Mouse (Mus musculus) heart, embryonic 11.5 days (tissue): ENCODE data around the gene Muc3. TPM values are rescaled to one million over a fixed set of nuclear protein-coding genes. Genes with fewer than 3 reads are reported as not detected.
A peak's percentile ranks its signal among the peaks of the same experiment; 100 is the strongest.

Experiments
- ATAC-seq: fragments of 200-750 bp; cut with Nextera tagmentation; replicated peaks from 2 replicates; pipeline ENCODE4 v1.8.0; 2017; ENCODE audit warnings: moderate library complexity; ENCODE audit not compliant: insufficient number of reproducible peaks, low FRiP score, low TSS enrichment
- H3K27ac ChIP-seq: fragments of 300-500 bp; sonication (generic); 2 replicates; pipeline ENCODE4 v1.5.1; 2014; ENCODE audit warnings: mild to moderate bottlenecking, low read depth, low read length
- H3K27me3 ChIP-seq: fragments of 300-500 bp; sonication (generic); 2 replicates; pipeline ENCODE4 v1.6.1; 2014; ENCODE audit warnings: mild to moderate bottlenecking, low read length, mixed read lengths; ENCODE audit not compliant: control insufficient read depth, insufficient read depth
- H3K36me3 ChIP-seq: fragments of 300-500 bp; sonication (generic); 2 replicates; pipeline ENCODE4 v1.6.1; 2014; ENCODE audit warnings: mild to moderate bottlenecking, low read length, moderate library complexity, mixed read lengths; ENCODE audit not compliant: control insufficient read depth, insufficient read depth
- H3K4me1 ChIP-seq: fragments of 300-500 bp; sonication (generic); 2 replicates; pipeline ENCODE4 v1.6.1; 2014; ENCODE audit warnings: low read length; ENCODE audit not compliant: control insufficient read depth, insufficient read depth
- H3K4me2 ChIP-seq: fragments of 300-500 bp; sonication (generic); 2 replicates; pipeline ENCODE4 v1.6.1; 2014; ENCODE audit warnings: mild to moderate bottlenecking, moderate library complexity
- H3K4me3 ChIP-seq: fragments of 300-500 bp; sonication (generic); 2 replicates; pipeline ENCODE4 v1.5.1; 2014; ENCODE audit warnings: low read depth, low read length
- H3K9ac ChIP-seq: fragments of 300-500 bp; sonication (generic); 2 replicates; pipeline ENCODE4 v1.6.1; 2014; ENCODE audit warnings: mild to moderate bottlenecking, low read depth, low read length, moderate library complexity
- H3K9me3 ChIP-seq: fragments of 300-500 bp; sonication (generic); replicated peaks from 2 replicates; pipeline ENCODE4 v1.6.1; 2016; ENCODE audit warnings: low read length; ENCODE audit not compliant: control insufficient read depth
- WGBS: fragments of 180-500 bp; shearing (Covaris S2); extraction: QIAGEN DNeasy Blood & Tissue Kit; methylation state at CpG from one replicate; pipeline ENCODE4 v1.1.7; 2014; ENCODE audit not compliant: insufficient replicate concordance; 5-methylcytosine and 5-hydroxymethylcytosine counted together
- polyA plus RNA-seq: library from polyadenylated mRNA; unstranded; fragments of >200 nt; fragmentation: Nextera tagmentation; extraction: Ambion mirVana; gene quantifications from 2 replicates; pipeline ENCODE4 v1.2.1, GENCODE M21; 2014

Gene Muc3
- polyA plus RNA-seq, 1 experiment from 2014 or later, result not detected

GRCm38 (mm10) chr5:137116987-137117386 is 32.1 kb downstream of the Muc3 start:
- Histone ChIP-seq H3K27me3 (no peaks in the 10 kb centered on the region), H3K9me3 (no peaks in the 10 kb centered on the region), H3K4me1 (peaks cover 12% of the 10 kb centered on the region), H3K36me3 (peaks cover 21% of the 10 kb centered on the region), H3K4me3 (no peak overlapping the region), H3K9ac (no peak overlapping the region), H3K4me2 (peak overlapping the region; percentile 86), H3K27ac (peak overlapping the region; percentile 82)
- no peak for ATAC-seq
- 82% methylated on average over 2 of the region's 2 CpGs for WGBS

- peak within 1 kb of the TSS; percentile 74 for H3K4me3 ChIP-seq
- no peaks in the 10 kb centered on the region for H3K27me3 ChIP-seq
- 3% methylated on average over 29 of the region's 29 CpGs for WGBS
- peak within 1 kb of the TSS; percentile 86 for H3K4me2 ChIP-seq
- peak within 1 kb of the TSS; percentile 82 for H3K27ac ChIP-seq
- H3K9ac ChIP-seq, result peak within 1 kb of the TSS; percentile 91
- peak; percentile 84 for ATAC-seq
- H3K36me3 ChIP-seq, result peaks cover 21% of the 10 kb centered on the region
- H3K9me3 ChIP-seq, result no peaks in the 10 kb centered on the region
- H3K4me1 ChIP-seq, result peaks cover 12% of the 10 kb centered on the region
These were observed 33.0 kb downstream of the Muc3 start, which contains the start of gene Trim56 for GRCm38 (mm10) chr5:137115866-137116847. Gene Trim56, minus strand, starts transcription at chr5:137116209.

GRCm38 (mm10) chr5:137114891-137115561 is 34.1 kb downstream of the Muc3 start:
- Histone ChIP-seq H3K27ac (peak overlapping the region; percentile 82), H3K27me3 (no peaks in the 10 kb centered on the region), H3K4me2 (peak overlapping the region; percentile 86), H3K9ac (peak overlapping the region; percentile 91), H3K9me3 (peaks cover 2% of the 10 kb centered on the region; the same call in 1 of the 2 replicates), H3K36me3 (peaks cover 21% of the 10 kb centered on the region), H3K4me3 (peak overlapping the region; percentile 74), H3K4me1 (peaks cover 12% of the 10 kb centered on the region)
- ATAC-seq, result no peak
- 72% methylated on average over 9 of the region's 9 CpGs for WGBS

GRCm38 (mm10) chr5:137111542-137112408 is 37.3 kb downstream of the Muc3 start:
- Histone ChIP-seq H3K27me3 (no peaks in the 10 kb centered on the region), H3K4me3 (no peak overlapping the region), H3K4me2 (no peak overlapping the region), H3K9ac (no peak overlapping the region), H3K9me3 (peaks cover 2% of the 10 kb centered on the region; the same call in 1 of the 2 replicates), H3K27ac (no peak overlapping the region), H3K36me3 (peaks cover 21% of the 10 kb centered on the region), H3K4me1 (peaks cover 11% of the 10 kb centered on the region)
- WGBS, result 78% methylated on average over 5 of the region's 5 CpGs
- no peak for ATAC-seq

- Histone ChIP-seq H3K36me3 (peaks cover 21% of the 10 kb centered on the region), H3K9me3 (peaks cover 2% of the 10 kb centered on the region; the same call in 1 of the 2 replicates), H3K9ac (no peak overlapping the region), H3K4me1 (peaks cover 6% of the 10 kb centered on the region), H3K4me2 (no peak overlapping the region), H3K4me3 (no peak overlapping the region), H3K27ac (no peak overlapping the region), H3K27me3 (no peaks in the 10 kb centered on the region)
- 83% methylated on average over 12 of the region's 12 CpGs for WGBS
- ATAC-seq, result no peak
These were observed 38.3 kb downstream of the Muc3 start for GRCm38 (mm10) chr5:137110863-137111262.

- peaks cover 2% of the 10 kb centered on the region; the same call in 1 of the 2 replicates for H3K9me3 ChIP-seq
- H3K4me3 ChIP-seq, result no peak overlapping the region
- H3K27me3 ChIP-seq, result no peaks in the 10 kb centered on the region
- peaks cover 21% of the 10 kb centered on the region for H3K36me3 ChIP-seq
- no peak overlapping the region for H3K9ac ChIP-seq
- no peak for ATAC-seq
- H3K4me2 ChIP-seq, result no peak overlapping the region
- H3K27ac ChIP-seq, result no peak overlapping the region
- peaks cover 2% of the 10 kb centered on the region for H3K4me1 ChIP-seq
- 54% methylated on average over 25 of the region's 25 CpGs for WGBS
These were observed 39.1 kb downstream of the Muc3 start for GRCm38 (mm10) chr5:137109941-137110593.

GRCm38 (mm10) chr5:137108111-137108510 is 41.0 kb downstream of the Muc3 start:
- Histone ChIP-seq H3K4me1 (peaks cover 3% of the 10 kb centered on the region; the same call in 1 of the 2 replicates), H3K27me3 (no peaks in the 10 kb centered on the region), H3K4me3 (no peak overlapping the region), H3K9me3 (peaks cover 2% of the 10 kb centered on the region; the same call in 1 of the 2 replicates), H3K4me2 (no peak overlapping the region), H3K36me3 (peaks cover 7% of the 10 kb centered on the region; the same call in 1 of the 2 replicates), H3K9ac (no peak overlapping the region), H3K27ac (no peak overlapping the region)
- 53% methylated on average over 6 of the region's 6 CpGs for WGBS
- ATAC-seq, result no peak
